Mouse (Mus musculus) brain, embryonic 18.5 days (tissue): ENCODE data around the gene Ppp1r8.
A peak's percentile ranks its signal among the peaks of the same experiment; 100 is the strongest.

Experiments used
- DNase-seq: peaks from one replicate; pipeline ENCODE4 v3.0.0-alpha.2; 2012; ENCODE audit warnings: low read depth, low spot score

Gene Ppp1r8

DNA sequence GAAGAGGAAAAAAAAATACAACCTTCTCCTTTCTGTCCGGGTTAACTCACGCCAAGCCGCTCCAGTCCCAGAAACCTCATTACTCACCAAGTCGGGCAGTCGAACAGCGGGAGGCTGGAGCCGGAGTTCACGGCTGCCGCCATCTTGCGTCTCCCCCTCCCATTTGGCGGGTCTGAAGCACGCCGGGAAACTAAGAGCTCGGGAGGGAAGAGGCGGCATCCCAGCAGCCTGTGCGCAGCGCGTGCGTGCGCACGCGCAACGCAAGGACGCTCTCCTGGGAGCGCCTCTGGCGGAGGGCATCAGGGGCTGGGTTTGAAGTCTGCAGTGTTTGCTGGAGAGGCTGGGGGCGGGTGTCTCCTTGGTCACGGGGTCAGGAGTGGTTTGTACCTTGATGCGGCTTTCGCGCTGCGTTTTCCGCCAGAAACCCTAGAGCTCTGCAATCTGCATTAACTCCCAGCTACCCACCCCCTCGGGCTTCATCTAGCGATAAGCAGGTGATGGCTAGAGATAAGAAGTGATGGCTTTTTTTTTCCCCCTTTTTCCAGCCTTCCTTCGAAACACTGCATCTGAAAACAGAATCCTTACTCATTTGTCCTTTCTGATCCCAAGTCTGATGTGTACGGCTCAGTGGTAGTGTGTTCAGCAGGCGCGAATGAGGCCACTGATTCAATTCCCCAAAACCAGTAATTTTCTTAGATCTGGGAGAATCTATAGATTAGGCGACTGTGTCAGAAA lies at the start of gene Ppp1r8:
Gene Ppp1r8 (minus strand): TSS at position 200 of the 735 bp plus-strand sequence.
- peak; percentile 90 for DNase-seq

DNA sequence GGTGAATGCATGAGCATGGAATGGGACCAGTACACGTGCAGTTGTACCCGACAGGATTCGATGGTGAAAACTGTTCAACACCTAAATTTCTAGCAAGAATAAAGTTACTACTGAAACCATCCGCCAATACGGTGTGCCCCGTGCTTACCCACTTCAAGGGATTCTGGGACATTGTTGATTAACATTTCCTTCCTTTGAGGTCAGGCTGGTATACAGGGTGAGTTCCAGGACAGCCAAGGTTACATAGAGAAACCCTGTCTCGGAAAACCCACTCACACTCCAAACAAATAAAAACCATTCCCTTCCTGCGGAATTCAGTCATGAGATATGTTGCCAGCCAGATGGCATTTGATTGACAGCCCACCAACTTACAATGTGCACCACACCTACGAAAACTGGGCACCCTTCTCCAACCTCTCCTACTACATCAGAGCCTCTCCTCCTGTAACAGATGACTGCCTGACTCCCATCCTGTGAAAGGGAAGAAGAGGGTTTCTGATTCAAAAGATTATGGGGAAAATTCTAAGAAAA lies 41.9 kb upstream of the Ppp1r8 start:
- DNase-seq, result no peak

DNA sequence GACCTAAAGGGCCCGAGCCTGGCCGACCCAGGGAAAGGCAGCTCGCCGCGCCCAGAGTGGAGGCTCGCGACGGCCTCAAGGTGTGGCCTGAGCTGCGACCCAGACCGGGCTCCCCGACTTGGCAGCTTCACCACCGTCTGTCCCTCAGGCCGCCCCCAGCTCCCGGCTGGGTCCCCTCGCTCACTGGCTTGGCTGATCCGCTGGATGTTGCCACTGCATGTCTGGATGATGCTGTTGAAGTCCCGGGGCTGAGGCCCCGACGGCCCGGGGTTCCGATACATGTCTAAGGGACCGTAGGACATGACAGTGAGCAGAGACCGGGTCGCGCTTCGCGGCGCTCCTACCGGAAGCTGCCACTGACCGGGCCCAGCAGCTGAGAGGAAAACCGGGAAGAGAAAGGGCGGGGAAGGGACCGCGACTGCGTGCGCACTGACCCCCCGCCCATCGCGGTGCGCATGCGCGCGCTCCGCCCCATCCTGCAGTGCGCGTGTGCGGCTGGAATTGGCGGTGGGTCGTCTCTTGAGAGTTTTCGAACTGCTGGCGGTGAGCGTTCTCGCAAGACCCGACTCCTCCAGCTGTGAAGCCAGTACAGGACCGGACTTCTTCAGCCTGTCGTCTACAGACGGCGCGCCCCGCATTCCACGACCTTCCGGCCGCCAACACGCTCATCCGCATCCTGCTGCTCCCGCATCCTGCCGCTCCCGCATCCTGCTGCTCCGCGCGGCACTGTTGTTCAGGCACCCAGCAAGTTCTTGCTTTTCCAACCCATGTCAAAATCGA lies 41.3 kb upstream of the Ppp1r8 start, which contains the start of gene Stx12:
Gene Stx12 (minus strand): TSS at position 446 of the 780 bp plus-strand sequence.
- DNase-seq, result peak; percentile 82

DNA sequence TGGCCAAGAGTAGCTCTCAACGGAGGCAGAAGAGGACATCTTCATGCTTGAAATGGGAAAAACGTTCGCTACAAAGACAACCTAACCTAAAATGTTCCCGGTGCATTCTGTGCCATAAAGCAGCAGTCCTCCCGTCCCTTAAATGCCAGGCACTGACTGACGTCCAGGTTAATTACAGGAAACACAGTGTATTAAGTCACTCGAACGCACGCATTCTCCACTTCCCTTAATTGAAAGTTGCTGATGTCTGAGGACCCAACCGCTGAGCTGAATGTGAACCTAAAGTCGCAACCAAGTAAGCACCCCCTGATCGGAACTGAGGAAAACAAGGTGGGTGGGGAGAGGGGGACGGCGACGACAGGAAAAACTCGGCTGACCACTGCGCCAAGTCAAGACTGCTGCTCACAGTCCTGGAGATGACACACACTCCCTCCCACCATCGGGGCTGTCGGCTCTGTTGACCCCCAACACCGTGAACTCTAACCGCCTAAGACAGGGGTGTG lies 40.6 kb upstream of the Ppp1r8 start:
- no peak for DNase-seq

DNA sequence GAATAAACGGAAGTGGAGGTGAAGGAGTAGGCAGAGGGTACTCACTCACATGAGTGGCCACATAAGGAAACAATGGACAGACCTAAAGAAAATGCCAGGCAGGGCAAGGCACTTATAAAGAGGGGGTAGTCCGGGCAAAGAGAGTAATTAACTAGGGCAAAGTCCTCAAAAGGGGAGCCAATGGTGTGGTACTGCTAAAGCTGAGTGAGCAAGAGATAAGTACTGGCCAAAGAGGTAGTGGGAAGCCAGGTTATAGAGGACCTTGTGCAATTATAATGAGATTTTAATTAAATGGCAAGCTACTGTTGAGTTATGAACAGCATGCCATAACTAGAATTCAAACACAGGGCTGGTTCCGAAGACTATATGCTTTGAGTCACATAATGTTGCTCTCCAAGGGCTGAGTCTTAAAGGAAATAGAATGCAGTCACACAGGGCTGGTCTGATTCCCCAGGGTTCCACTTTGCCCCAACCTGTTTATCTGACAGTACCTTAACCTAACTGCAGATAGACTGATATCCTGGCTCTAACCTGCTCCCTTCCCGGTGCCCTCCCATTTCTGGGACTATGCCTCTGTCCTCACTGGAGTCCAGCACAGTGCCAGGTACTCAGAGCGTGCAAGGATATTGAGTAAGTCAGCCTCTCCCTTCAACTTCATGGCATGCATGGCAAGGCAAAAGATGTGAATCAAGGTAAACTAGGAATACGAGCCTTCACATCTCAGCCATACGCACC lies 31.6 kb upstream of the Ppp1r8 start:
- no peak for DNase-seq

DNA sequence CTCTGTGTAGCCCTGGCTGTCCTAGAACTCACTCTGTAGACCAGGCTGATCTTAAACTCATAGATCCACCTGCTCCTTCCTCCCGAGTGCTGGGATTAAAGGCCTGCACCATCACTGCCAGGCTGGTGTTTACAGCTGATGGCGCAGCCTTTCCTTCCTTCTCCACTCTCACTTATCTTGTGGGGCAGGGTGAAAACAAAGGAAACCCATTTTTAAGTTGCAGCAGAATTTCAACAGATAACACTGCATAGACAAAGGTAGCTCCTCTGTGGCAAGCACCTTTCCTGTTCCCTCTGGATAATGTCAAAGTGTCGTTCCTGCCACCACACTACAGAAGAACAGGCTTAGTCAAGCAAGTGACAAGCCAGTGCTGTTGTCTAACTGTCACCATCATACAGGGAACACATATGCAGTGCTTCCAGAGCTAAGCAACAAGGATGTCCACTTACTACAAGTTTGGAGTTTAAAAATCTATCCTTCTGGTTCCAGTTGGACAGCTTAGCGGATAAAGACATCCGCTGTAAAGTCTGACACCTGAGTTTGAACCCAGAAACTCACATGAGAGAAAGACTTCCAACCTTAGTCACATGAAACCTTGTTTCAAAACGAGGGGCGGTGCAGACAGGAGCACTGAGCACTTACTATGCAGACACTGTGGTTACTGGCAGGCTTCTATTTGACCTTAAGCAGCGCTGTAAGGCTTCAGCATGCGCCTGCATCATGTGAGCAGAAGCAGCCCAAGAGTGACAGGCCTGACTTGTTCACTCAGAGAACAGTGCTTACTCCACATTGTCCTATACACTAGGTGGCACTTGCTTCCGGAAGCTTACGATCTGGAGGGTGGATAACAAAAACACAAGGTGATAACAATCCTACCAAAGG lies 30.8 kb upstream of the Ppp1r8 start:
- DNase-seq, result no peak

DNA sequence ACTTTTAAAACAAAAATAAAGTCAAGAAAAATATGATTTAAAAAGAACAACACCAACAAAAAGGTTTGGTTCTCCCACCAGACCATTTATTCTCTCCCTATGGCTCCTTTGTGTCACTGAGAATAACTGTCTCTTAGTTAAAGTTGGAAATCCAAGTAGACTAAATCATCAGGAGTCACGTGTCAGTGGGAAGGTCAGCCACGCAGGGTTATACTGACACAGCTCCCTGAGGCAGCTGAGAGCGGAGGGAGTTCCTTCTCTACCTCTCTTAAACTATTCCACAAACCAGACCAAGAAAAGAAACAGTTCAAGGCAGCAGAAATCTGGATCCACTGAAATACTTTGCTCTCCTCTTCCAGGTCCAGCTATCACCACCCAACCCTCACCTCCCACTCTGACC lies 28.1 kb upstream of the Ppp1r8 start:
- DNase-seq, result no peak

DNA sequence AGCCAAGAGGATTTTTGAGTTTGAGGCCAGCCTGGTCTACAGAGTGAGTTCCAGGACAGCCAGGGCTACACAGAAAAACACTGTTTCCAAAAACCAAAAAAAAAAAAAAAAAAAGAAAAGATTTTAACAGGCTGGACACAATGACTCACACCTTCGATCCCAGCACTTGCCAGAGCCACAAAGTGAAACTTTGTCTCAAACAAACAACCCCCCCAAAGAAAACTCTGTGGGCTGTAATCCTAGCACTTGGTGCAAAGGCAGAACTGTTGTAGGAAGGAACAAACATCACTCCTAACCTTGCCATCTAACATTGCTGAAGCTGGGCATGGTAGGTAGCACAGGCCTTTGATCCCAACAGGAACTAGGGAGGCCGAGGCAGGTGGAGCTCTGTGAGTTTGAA lies 21.9 kb upstream of the Ppp1r8 start:
- no peak for DNase-seq

DNA sequence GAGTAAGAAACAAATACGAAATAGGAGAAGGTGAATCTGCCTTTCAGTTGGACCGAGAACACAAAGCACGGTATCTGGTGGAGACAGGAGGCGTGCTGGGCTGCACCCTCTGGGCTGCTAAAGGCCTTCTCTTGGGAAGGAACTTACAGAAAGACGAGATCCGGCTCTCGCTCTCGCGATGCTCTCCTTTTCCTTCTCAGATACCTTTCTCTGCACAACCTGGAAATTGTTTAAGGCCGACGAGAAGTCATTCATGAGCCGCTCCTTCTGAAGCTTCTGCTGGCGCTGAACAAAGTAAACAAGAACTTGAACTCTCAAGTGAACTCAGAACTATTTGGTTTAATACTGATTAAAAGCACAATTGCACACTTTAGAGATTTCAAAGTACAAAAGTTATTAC lies 20.0 kb upstream of the Ppp1r8 start:
- no peak for DNase-seq

DNA sequence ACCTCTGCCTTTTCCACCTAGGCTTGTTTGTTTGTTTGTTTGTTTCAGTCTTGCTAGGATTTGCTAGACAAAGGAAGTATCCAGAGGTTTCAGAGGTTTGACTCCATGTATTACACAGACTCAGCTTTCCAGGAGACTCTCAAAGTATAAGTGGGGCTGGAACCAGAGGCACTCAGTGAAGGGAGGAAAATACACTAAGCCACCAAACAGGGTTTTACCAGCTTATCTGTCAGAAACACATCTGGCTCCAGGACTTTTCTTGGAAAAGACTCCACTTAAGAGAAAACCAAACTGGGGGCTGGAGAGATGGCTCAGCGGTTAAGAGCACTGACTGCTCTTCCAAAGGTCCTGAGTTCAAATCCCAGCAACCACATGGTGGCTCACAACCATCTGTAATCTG lies 17.9 kb upstream of the Ppp1r8 start:
- no peak for DNase-seq

DNA sequence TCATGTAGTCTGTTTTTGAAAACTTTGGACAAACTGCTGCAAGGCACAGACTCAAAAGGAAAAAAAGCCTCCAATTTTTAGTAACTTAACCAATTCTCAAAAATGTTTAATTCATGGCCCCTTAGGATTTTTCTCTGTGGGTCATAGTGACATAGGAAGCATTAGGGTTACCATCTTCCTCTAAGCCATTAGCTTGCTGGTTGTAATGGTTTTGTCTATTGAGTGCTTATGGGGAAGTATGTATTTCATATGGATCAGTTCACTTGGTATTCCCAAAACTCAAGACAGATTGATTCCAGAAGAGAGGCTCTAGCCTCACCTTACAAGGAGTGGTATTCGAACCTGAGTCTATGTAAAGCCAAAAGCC lies 719 bp upstream of the Ppp1r8 start:
- no peak for DNase-seq

DNA sequence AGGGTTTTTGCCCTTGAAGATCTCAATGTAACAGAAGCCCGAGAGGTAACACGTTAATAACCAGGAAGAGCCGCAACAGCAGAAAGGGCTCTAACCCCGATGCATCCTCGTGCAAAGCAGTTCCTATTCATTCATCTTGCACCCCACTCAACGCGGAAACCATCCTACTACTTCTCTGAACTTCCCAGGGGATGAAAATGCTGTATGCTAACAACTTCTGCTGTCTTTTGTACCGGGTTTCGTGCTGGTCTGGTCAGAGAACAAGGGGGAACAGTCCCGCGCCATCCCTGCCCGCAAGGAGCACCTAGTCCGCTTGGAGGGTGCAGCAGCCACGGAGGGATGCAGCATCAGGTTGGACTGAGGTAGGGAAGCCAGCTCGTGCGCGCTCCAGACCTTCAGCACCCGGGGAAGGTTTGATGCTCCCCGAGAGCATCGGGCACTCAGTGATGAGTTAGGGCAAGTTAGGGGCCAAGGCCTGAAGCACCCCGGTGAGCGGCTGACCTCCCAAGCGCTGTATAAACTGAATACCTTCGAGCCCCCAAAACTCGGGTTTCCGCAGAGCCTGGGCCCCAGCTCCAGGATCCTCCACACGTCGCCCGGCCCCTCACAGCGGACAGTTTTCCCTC lies 575 bp downstream of the Ppp1r8 start:
- no peak for DNase-seq

DNA sequence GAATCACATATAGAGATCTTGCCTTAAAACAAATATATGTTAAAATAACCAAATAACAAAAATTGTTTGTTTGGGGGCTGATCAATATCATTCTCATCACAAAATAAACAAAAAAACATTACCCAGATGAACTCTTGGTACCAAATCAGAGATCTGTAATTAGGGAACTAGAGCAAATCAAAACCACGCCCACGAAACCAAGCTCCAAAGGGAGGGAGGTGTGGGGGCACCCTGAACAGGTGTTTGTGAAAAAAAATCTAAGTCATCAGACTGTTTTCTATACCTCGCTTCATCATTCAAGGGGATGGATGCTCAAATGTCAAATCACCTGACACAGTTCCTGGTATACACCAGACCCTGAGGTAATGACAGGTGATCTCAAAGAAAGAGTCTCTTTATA lies 1.5 kb downstream of the Ppp1r8 start:
- DNase-seq, result no peak

DNA sequence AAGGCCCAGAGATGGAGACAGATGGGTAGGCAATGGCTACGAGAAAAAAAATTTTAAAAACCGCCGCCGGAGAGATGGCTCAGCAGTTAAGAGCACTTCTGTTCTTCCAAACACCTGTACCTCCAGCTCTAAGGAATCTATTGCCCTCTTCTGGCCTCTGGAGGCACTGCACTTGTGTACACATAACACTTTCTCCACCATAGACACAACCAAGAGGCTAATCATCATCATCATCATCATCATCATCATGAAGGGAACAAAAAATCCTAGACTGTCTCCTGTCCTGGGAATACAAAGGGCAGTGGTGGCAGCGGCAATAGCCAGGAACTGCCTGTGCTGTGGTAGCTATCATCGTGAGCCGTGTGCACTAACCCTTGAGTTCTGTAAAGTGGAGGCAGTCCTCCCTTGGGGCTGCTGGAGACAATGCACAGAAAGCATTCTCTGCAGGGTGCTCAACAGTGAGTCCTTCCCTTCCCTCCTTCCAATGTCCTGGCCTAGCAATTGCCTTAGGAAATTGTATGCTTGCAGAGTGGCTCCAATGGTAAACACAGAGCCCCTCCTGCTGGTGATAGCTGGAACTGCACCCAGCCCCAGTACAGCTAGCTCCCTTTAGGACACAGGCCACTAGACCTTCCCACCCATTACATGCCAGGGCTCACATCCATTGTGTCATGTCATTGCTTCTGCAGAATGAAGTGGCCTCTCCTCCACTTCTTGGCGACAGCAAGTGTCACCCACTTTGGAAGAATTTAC lies 19.2 kb downstream of the Ppp1r8 start:
- no peak for DNase-seq

DNA sequence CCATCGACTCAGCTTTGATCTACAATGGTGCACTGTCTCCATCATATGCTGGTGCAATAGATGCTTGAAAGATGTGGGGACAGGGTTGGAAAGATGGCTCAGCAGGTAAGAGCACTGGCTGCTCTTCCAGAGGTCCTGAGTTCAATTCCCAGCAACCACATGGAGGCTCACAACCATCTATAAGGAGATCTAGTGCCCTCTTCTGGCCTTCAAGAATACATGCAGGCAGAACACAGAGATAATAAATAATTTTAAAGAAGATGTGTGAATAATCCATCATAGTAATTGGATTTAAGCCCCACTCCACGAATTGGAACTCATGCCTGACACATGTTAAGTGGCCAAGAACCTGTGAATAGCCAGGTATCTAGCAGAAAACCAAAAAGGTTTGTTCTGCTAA lies 24.5 kb downstream of the Ppp1r8 start:
- DNase-seq, result no peak

DNA sequence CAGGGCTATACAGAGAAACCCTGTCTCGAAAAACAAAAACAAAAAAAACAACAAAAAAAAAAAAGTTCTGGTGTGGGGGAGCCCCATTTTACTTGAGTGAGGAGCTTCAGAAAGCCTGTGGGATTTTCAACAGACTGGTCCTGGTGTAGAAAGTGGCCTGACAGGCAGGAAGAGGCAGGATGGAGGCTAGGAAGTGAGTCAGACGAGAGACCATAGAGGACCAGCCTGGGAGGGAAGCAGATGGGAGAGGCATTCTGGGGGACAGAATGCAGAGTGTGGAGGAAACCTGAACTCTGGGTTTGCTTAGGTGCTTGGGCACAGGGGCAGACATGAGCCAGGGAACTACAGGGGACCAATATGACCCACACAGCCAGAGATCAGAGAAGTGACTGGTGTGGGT lies 26.1 kb downstream of the Ppp1r8 start:
- DNase-seq, result no peak

DNA sequence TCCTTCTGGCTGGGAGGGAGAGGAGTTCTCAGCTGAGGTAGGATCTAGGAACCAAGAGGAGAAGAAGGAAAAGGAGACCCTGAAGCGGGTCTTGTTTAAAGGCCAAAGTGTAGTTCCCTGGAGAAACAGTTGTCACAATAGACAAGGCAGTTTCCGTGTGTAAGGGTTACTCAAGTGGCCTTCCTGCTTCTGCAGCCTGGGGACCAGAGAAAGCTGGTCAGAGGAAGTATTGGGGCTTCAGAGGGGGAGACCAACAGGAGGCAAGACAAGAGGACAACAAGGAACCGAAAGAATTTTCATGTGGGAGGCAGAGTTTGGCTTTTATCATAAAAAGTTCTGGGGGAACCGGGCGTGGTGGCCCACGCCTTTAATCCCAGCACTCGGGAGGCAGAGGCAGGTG lies 26.6 kb downstream of the Ppp1r8 start:
- DNase-seq, result no peak

DNA sequence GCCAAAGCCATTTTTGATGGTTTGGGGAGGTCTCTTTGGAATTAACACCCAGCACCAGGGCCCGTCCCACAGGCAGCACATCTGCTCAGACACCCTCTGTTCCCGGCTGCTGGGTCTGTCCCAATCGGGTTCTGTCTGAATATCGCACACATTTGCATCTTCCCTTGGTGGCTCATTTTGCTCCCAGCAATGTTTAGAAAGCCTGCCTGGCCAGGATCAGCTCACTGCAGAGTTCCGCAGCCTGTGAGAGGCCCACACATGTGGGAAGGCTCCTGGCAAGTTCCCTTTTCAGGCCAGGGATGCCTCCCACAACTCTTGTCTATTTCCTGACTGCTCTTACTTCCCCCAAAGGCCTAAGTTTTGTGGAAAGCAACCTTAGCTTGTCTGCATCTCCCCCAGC lies 33.3 kb downstream of the Ppp1r8 start:
- no peak for DNase-seq

DNA sequence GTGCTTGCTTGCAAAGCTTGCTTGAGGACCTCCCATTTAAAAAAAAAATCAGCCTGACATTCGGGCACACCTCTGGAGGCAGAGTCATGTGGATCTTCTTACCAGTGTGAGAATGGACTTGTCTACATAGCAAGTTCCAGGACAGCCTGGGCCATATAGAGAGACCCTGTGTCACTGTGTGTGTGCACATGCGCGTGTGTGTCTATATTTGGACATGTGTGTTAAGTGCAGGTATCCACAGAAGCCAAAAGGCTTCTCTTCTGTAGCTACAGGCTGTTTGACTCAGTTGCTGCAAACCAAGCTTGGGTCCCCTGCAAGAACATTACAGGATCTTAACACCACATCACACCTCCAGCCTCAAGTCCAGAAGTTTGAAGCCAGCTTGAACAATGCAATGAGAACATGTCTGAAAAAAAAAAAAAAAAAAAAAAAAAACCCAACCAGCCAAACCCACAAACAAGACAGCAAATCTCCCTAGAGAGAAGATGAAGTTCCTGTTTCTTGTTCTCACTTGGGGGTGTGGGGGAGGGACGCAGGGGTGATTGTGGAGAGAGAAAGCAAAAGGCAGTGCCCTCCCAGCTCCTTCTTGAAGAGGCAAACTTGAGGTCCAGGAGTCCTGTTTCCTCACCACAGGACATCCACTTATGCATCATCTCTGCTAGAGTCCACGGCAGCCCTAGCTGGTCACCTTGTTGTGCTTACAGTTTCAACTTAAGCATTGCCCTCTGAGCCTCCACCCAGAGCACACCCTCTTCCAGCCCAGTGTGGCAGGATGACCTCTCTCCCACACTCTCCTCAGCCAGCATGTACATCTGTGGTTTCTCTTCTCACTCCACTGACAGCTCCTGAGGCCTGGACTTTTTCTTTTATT lies 35.0 kb downstream of the Ppp1r8 start:
- no peak for DNase-seq
